Mouse (Mus musculus) erythroblast, embryonic 14.5 days (primary cell): ENCODE measurements at regions not wholly inside any gene's neighbourhood (a gene's known extent, or its start where the extent isn't known, plus 50 kb on each side); places are given as distances from the start of the nearest gene placed in this dataset.

ENCODE experiments used
- GATA1 ChIP-seq: IDR thresholded peaks from 2 replicates; pipeline ENCODE4 v1.6.1; 2012; ENCODE audit warnings: low read length, inconsistent platforms, mixed read lengths
- TAL1 ChIP-seq: IDR thresholded peaks from 3 replicates; pipeline ENCODE4 v1.6.1; 2012; ENCODE audit warnings: low read length, inconsistent platforms, mixed read lengths

- TF ChIP-seq TAL1 (no peak), GATA1 (no peak)
Measured at GRCm38 (mm10) chr6:100512676-100513075, 158.3 kb downstream of the Shq1 start.
